Mouse (Mus musculus) lung, postnatal 10 days (tissue): ENCODE measurements at regions not wholly inside any gene's neighbourhood (a gene's known extent, or its start where the extent isn't known, plus 50 kb on each side); places are given as distances from the start of the nearest gene placed in this dataset.

Experiments
- DNase-seq: peaks from one replicate; pipeline ENCODE4 v3.0.0; 2021

DNA sequence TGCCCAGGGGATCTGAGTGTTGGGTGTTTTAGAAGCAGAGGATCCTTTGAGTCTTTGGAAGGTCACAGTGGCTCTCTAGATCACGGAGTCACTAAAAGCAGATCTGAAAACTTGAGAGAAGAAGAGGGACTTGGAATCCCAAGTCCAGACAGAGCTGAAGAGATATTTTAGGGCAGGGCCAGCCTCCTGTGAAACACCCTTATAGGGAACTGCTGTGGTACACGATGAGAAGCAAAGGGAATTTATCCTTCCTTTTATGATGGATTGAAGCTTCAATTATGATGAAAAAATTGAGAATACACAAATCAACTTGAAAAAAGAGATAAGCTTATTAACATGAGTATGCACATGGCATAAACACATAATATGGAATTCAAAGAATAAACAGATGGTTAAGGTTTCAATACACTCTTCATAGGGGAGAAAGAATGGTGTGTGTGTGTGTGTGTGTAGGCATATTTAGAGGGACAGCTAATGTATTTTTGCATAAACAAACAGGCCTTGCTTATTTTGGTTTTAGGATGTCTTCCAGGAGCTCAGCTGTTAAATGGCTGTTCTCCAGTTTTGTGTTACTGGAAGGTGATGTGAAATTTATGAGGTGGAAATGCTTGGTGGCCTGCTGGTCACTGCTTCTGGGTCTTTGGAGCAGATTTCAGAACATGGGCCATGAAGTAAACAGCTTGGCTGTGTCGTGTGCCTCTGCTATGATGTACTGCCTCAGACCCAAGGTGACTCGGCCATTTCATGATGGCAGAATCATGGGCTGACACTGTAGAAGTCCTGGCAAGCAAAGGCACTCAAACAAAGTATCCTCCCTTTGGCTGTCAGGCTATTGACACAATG is 190.1 kb downstream of the Phlda1 start:
- DNase-seq, result peak; percentile 84

DNA sequence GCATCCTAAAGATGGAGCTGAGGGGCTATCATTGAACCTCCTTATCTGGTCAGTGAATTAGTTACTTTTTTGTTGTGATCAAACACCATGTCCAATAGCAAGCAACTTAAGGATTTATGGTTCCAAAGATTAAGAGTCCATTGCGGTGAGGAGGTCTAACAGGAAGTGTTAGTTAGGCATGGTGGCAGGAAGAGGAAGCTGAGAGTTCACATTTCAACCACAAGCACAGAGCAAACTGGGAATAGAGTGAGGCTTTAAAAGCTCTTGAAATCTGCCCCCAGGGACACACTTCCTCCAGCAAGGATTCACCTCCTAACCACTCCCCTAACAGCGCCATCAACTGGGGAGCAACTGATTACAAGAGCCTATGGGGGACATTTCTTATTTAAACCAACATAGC is 190.9 kb downstream of the Phlda1 start:
- no peak for DNase-seq

DNA sequence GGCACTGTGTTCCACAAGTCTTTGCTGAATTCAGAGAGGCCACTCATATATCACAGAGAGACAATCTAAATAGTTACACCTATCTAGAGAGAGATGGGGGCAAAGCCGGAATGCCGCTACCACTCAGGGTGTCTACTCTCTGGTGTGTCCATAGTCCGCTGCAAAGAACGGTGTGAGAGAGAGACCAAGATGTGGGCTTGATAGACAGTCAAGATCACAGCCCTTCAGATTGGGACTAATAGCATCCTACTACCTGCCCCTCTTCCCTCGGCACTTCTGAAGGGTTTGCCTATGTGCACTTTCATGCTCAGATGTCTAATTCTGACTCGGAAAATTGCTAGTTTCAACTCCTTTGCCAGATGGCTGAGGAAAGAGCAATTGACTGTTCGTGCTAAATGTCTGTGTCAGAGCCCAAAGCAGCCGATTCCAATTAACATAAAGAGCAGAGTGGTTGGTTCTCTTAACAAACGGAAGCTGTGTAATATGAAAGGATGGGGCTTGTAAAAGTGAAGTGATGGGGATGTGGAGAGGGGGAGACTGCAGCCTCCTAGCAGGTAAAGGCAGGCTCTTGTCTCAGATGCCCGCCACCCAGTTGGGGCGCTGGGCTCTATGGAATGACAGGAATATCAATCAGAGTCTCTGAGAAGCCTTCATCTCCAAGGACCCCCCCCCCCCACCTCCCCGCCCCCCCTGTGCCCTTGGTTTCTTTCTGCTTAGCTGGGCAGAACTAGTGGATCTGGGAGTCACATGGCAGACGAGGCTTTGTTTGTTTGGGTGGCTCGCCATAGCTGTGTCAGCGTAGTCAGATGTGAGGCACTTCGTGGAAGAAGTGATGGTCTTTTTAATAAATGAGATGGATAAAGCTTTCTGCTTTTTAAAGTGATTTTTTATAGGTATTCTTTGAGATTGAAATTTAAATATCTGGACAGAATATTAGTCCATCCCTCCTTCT is 193.7 kb downstream of the Phlda1 start:
- no peak for DNase-seq

DNA sequence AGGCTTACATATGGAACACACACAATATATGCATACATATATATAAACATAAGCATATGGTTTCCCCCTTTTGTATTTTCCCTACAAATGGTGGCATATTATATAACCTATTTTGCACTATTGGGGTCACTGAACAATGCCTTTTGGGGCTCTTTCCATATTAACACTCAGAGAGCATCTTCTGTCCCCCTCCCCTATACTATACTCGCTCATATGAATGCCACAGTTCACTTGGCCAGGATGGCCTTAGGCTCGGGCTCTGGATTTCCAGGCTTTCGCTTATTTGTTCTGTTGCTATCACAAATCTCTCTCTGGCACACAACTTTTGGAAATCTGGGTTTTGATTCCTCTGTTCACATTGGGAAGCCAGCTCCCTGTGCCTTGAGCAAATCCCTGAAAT is 194.5 kb downstream of the Phlda1 start:
- DNase-seq, result no peak

DNA sequence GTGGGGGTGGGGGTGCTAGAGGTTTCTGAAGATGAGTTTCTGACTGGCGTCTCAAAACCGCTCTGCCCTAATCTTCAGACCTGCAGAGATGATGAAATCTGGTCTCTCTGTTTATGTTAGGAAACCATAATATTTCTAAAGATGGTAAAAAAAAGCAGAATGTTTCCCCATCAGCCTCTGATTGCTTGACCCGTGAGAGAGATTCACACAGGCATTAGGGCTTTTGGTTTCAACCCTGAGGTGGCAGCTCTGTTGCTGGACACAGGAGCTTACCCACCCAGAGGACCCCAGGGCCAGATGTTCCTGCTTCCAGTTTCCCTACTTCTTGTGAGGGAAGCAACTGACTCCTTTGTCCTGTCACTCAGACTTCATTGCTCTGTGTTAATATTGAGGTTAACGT is 195.1 kb downstream of the Phlda1 start:
- no peak for DNase-seq

DNA sequence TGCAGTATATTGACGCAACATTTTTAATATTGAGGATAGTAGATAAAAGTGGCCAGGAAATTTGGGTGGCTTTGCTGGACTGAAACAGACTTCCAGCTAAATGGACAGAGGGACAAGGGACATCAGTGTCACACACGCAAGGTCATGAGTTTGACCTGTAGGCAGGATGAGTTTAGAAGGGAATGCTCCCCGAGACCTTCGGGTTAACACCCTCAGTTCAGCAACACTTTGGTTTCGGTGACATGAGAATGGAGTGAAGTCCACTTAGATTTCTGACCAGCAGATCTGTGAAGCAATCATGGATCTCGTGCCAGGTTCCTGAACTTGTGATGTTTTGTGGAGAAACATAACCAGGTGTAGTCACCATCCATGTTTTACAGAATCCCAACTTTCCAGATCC is 196.3 kb downstream of the Phlda1 start:
- no peak for DNase-seq

DNA sequence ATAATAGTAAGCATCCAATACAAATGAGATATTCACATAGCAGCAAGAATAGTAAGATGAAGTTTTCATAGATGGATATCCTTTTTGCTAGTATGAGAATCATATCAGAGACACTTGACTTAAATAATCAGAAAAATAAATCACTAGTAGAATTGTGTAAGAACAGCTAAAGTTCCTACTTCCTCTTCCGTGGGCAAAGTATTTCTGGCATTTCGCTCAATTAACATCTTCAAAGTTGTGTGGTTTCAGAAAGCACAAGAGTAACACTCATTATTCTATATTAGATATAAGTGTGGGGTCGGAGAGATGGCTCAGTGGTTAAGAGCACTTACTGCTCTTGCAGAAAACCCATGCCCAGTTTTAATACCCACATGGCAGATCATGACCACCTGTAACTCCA is 197.4 kb downstream of the Phlda1 start:
- DNase-seq, result no peak

DNA sequence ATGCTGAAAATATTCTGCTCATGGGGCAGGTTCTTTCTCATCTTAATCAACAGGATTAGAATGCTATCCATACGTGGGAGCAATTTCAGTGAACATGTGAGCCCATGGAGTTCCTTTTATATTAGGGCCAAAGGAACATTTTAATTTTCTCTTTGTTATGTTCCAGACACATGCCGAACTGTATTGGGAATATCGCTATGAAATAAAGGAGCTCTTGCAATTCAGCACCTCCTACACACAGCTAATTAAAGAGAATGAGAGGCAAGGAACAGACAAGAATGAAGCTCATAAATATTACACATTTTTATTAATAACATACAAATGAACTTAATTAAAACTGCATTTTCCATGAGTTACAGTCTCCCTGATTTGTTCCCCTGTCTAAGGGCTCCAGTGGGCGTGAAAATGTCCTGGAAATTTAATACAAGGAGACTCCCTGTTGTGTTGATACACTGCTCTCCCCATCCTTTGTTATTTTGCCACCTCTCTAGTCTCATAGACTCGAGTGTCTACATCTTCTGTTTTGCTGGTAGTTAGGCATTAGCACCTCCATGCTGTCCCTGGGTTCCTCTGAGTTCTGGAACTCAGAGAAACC is 205.5 kb downstream of the Phlda1 start:
- DNase-seq, result no peak

DNA sequence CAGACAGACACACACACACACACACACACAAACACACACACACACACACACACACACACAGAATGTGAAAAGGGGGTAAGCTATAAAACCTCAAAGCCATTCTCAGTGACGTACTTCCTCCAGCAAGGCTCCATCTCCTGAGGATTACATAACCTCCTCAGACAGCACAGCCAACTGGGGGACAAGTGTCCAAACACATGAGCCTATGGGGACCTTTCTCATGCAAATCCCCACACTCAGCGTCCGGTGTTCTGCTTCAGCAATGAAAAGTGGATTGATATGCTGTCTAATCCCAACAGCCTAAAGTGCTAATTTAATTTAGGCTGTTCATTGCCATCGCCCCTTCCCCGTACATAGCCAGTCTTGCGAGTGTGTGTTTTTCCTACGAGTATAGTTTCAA is 206.9 kb downstream of the Phlda1 start:
- DNase-seq, result no peak

DNA sequence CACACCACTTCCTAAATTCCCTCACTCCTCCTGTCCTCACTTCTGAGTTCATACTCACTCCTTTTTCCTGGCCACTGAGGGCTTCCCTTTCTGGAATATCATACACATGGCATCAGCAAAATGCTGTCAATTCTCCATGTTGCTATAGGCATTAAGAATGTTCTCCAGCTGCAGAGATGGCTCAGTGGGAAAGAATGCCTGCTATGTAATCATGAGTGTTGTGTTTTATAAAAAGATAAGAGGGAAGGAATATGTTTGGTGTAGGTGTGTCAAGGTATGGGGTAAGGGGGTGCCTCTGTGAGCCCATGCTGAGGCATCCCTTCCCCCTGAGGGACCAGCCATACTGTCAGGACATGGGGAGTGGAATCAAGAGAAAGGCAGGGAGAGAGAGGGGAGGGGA is 207.6 kb downstream of the Phlda1 start:
- DNase-seq, result no peak

DNA sequence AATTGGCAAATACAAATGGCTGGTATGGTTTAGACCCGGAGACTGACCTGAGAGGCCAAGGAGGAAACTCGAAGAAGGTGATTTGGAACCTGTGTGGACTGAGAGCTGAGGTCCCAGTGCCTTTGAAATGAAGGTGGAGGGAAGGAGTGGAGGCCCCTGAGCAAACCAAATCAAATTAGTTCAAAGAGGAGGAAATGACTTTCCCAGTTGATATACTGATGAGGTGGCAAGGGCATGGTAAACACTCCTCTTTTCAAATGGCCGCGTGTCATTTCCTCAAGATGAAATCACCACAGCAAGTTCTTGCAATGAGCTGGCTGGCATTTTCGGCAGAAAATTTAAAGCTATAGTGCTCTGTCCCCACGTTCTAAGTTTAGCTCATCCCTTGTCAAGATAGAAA is 209.1 kb downstream of the Phlda1 start:
- no peak for DNase-seq

DNA sequence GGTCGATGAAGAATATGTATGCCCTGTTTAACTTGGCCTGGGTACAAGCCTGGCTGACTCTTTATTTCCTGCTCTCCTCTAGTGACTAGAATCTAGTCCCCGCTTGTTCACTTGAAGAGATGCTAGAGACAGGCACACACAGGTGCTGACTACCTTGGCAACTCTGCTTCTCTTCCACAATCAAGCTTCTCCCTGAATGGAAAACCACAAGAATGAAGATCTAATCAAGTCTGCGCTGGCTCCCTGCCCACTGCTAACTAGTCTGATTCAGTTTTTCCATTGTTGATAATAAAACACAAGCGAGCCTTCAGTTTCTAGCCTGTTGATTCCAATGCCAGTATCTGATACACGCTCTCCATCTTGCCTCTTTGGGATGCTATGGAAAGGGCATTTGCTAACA is 213.5 kb downstream of the Phlda1 start:
- DNase-seq, result peak; percentile 56

DNA sequence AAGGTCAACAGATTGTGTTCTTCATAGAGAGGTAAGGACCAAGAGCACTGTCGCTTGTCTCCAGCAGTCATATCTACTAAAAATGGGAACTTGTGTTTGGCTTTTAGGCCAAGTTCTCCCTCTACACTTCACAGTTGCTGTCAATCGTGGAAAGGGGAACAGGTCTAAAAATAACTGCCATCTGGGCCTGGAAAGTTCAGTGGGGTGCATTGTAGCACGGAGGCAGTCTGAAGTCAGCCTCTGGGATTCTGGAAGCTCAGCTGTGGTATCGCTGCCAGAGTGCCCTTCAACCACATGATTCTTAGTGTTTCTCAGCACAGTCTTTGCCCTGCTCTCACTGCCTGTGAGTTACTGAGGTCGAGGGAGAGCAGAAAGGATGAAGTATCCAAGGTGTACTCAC is 215.0 kb downstream of the Phlda1 start:
- peak; percentile 18 for DNase-seq

DNA sequence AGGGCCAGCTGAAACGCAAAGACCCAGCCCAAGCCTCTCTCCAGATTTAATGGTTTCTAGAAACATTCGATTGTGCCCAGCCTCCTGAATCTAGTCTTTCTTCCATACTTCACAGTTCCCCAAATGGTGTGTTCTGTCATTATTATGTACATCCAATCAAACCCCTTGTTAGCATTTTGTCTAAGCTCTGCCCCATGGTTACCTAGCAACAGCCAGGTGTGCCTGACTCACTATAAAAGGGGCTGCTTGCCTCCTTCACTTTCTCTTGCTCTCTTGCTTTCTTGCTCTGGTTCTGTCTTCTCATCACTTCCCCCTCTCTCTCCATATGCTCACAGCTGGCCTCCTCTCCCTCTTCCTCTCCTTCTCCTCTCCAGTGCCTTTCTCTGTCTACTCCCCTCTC is 217.8 kb downstream of the Phlda1 start:
- no peak for DNase-seq

DNA sequence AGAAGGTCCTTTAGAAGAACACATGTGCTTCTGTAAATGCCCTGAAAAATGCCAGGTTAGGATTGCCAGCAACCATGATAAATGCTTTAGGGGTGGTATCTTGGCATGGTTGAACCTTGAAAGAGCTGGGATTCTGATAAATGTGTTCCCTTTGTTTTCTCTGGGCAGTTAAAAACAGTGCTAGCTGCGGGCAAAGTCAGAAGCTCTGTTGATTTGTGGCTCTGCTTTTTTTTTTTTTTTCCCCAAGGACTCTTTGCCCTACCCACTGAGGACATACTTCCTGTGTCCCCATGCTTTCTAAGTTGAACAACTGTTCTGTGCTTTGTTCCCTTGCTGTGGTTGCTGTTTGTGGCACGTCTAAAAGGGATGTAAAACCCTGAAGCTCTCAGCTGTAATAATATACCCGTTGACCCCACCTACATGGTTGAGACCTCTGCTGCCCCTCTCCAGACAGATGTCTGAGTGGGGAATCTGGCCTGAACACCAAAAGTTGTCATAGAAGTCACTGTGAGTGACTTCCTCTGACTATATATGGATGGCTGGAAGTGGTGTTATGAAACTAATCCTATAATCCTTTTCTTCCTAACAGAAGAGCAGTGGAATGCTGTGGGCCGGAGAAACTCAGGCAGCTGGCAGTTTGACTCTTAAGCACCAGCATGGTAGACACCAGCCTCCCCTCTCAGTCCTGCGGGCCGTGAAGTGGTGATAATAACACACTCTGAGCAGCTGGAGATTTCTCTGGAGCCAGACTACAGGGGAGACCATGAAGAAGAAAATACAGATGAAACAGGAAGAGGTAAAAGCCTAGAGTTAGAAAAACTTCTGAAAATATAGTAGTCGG is 218.7 kb downstream of the Phlda1 start:
- DNase-seq, result no peak

DNA sequence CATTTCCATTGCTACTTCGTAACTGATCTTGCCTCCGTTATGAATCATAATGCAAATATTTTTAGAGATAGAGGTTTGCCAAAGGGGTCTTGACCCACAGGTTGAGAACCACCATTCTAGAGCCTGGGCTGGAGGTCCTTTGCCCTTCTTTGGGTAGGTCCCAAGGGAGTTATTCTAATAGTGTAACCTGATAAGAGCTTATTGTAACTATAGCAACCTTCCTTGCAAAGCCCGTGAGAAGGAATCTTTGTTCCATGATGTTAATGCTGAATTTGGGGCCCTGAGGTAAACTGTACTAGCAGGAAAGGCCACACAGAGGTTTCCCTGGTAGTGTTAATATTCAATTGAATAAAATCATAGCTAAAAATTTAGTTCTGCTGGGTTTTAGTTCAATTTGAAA is 229.9 kb downstream of the Phlda1 start:
- no peak for DNase-seq

DNA sequence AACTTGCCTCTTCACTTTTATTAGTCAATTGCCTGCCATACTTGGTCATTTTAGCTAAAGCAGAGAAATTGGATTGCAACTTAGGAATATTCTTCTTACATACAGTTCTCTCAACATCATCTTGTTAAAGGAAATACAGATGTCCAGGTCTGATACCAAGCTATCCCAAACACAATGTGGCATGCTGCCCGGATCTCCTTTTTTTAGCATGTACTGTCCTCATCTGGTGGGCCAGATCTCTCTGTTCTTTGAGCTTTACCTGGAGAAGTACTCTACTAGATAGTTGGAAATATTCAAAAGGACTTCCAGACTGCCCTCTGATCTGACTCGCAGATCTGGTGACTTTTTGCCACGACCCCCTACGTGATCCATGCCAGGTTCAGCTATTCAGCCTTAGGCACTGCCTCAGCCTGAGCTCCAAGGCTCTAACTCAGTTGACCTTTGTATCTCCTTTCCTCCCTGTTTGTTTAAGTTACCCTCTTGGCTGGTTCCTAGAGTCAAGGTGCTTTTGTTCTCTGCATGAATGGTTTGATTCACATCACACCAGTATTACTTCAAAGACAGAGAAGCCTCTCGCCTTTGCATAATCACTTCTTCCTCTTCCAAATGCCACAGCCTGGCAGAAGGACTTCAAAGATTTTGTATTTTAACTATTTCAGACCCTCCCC is 232.9 kb upstream of the Krr1 start:
- peak; percentile 33 for DNase-seq

DNA sequence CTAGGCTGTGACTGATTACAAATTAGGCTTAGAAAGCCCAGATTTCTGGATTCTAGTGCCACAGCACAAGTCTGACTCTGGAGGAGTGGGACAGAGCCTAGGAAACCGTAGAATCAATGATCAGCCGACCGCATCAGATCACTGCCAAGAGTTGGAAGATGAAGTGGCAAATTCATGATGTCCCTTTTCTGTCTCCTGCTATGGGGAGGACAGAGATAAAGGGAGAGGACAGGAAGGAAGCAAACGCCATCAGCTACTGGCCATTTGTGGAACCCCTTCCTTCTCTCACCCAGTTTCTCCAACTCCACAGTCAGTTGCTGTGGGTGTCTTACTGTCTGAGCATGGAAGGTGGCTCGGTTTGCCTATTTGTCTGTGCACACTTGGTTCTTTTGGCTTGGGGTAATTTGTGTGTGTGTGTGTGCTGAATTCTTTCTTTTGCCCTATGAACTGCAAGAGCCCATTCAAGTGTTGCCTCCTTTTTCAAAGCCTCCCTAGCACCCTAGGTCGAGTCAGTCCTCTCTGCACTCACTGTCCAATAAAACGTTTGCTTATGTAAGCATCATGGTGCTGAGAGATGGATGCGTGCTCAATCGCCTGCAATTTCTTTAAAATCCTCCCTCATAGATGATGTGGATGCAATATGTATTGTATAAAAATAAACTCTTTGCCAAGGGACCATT is 231.7 kb upstream of the Krr1 start:
- DNase-seq, result no peak

DNA sequence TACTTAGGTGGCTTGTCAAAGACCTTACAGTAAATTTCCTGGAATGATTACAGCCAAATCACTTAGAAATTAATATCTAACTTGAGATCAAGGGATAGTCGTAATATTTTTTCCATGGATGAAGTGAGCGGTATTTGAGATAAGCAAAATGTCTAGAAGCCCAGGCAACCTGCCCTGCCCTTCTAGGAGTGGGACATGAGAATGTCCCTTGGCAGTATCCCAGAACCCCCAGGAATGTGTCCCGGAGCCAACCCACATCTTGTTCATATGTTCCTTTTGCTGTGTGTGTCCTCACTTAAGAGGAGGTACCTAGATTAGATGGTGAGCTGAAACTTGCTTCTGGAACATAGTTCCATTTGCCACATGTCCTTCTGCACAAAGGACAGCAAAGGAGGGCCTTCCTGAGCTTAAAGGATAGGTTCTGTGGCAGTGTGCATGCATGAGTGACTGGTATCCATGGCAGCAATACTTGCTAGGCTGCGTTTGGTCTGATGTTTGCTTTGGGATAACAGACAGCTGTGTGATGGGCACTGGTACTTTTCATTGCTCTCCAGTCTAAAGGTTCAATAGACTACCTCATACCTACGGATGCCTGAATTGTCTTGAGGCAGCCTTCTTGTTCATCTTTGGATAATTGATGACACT is 231.0 kb upstream of the Krr1 start:
- DNase-seq, result peak; percentile 53

DNA sequence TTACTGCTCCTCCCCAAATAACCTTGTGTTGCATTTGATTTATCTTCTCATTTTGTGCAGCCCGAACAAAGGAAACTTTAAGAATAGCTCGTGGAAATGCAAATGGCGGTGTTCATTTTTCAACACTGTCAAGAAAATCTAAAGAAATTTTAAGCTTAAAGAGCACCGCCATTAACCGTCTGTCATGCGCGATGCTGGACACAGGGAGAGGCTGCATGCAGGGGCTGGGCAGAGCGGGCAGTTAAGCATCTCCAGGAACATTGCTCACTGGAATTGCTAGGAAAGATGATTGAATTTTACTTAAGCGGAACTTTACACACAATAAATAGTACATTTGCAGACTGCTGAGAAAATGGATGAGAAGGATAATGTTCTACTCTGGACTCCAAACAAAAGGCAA is 229.2 kb upstream of the Krr1 start:
- no peak for DNase-seq

DNA sequence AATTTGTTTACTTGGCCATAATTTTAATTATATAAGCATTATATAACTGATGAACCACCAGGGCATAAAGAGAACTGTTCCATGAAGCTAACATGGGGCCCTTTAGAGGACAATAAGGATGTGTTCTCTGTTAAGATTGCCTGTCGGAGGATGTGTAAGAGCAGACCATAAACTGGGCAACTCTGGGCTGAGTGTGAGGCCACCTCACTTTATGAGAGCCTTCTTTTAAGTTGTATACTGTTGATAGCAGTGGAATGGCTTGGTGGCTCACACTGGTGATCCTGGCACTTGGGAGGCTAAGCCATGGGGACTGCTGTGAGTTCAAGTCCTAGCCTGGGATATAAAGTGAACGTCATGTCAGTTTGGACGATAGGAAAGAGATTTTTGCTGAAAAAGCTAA is 227.3 kb upstream of the Krr1 start:
- no peak for DNase-seq
